9 mouse cellular contexts compared by ENCODE assay signal in the genomic region with DNA sequence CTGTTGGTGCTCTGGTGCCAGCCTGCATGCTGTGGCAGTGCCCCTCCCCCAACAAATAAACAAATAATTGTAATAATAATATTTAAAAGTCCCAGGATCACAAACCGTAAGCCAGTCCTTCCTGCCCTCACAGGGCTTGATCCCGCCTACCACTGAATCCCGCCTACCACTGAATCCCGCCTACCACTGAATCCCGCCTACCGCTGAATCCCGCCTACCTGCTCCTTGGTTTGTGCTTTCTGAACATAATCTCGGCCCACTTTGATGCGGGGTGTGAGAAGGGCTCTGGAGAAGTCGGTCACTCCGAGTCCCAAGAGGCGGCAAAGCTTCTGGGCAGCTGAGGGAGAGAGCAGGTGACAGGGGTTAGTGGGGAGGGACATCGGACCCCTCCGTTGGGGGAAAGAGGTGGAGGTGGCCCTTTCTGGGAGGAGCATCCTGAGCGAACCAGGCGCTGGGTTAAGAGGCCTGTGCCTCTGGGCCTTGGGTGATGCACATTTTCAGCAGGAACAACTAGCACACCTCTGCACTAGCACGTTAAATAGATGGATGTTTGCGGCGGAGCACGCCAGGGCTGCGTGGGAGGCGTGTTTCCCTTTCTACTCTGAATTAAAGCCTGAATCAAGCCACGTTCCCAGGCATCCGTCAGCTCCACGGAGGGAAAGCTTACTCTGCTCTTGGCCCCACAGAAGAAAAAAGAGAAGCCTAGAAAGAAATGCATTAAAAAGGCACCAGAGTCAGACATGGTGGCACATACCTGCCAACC. TPM values are rescaled to one million over a fixed set of nuclear protein-coding genes. Genes with fewer than 3 reads are reported as not detected.
DNase-seq lines count a peak whose midpoint lies in the region; ATAC-seq lines count a peak whose summit lies in the region.
"Had no signal": no experiment of that assay in that cellular context is flagged by ENCODE, and none has a peak within 500 bp of the region (broad histone marks: within the 10 kb centered on the region; RNA-seq: fewer than 3 reads in every experiment).

No protein-coding gene starts in this region.

- H3K36me3 ChIP-seq in kidney, embryonic 16.5 days (ENCODE audit: insufficient read depth, low read length): no peaks in the 10 kb centered on the region
- no peaks in the 10 kb centered on the region for H3K36me3 ChIP-seq in embryonic facial prominence, embryonic 13.5 days

- H3K4me3 ChIP-seq in kidney, embryonic 16.5 days (ENCODE audit: low read length): peak overlapping the region; percentile 18
- peak overlapping the region; percentile 13 for H3K4me3 ChIP-seq in embryonic facial prominence, embryonic 13.5 days

- H3K4me2 ChIP-seq in kidney, embryonic 16.5 days (replicated peaks; ENCODE audit: low read depth, low read length): peak overlapping the region; percentile 20
- peak overlapping the region; percentile 37 for H3K4me2 ChIP-seq in embryonic facial prominence, embryonic 13.5 days

- H3K4me1 ChIP-seq in kidney, embryonic 16.5 days (ENCODE audit: insufficient read depth, low read length): peaks cover 4% of the 10 kb centered on the region; the same call in 1 of the 2 replicates
- H3K4me1 ChIP-seq in embryonic facial prominence, embryonic 13.5 days: peaks cover 8% of the 10 kb centered on the region; the same call in 1 of the 2 replicates

- DNase-seq in kidney, adult 8-10 months: no peak
- DNase-seq in layer of hippocampus, adult 9-11 months: peak; percentile 45
- peak; percentile 15 for DNase-seq in retina, embryonic 14.5 days (ENCODE audit: low spot score)
- no peak for DNase-seq in ovary, postnatal 10 days (ENCODE audit: low spot score)
- DNase-seq in cerebellum, adult 8-10 months: no peak

- 6% methylated on average over 25 of the region's 25 CpGs for WGBS in kidney, embryonic 16.5 days
- WGBS in embryonic facial prominence, embryonic 13.5 days: 20% methylated on average over 25 of the region's 25 CpGs

- H3K9ac ChIP-seq in kidney, embryonic 16.5 days (replicated peaks; ENCODE audit: low read length): no peak overlapping the region
- no peak overlapping the region for H3K9ac ChIP-seq in embryonic facial prominence, embryonic 13.5 days

- no peak for ATAC-seq in kidney, embryonic 16.5 days (ENCODE audit: low FRiP score, low TSS enrichment)
- ATAC-seq in embryonic facial prominence, embryonic 13.5 days (ENCODE audit: insufficient number of reproducible peaks, insufficient read depth, low FRiP score, low TSS enrichment, low read depth): no peak
- ATAC-seq in inflammation-experienced regulatory T-cells, adult 6 months: no peak

- H3K27ac ChIP-seq in kidney, embryonic 16.5 days (ENCODE audit: low read length): no peak overlapping the region
- no peak overlapping the region for H3K27ac ChIP-seq in embryonic facial prominence, embryonic 13.5 days

- H3K27me3 ChIP-seq in kidney, embryonic 16.5 days (ENCODE audit: insufficient read depth, low read length): peaks cover 58% of the 10 kb centered on the region
- H3K27me3 ChIP-seq in embryonic facial prominence, embryonic 13.5 days: peaks cover 80% of the 10 kb centered on the region

- no peaks in the 10 kb centered on the region for H3K9me3 ChIP-seq in kidney, embryonic 16.5 days (ENCODE audit: low read length)
- H3K9me3 ChIP-seq in embryonic facial prominence, embryonic 13.5 days: no peaks in the 10 kb centered on the region

RNA-seq across cellular contexts. Expression of gene Myh14, which starts 29.6 kb away (rescaled TPM):
- polyA plus RNA-seq in kidney, embryonic 16.5 days (2015; fragmentation: Nextera tagmentation; extraction: Ambion mirVana): 1.7 and 2.0 TPM in 2 replicates
- 11.8 and 12.2 TPM in 2 replicates for polyA plus RNA-seq in embryonic facial prominence, embryonic 13.5 days (2015; fragmentation: Nextera tagmentation; extraction: Ambion mirVana)
- polyA plus RNA-seq in inflammation-experienced regulatory T-cells, adult 6 months (2017; shearing (Covaris generic)): not detected

RNA-seq across cellular contexts. Expression of gene Kcnc3, which starts 50.6 kb away (rescaled TPM):
- polyA plus RNA-seq in kidney, embryonic 16.5 days (2015; fragmentation: Nextera tagmentation; extraction: Ambion mirVana): 0.11 and 0.14 TPM in 2 replicates
- polyA plus RNA-seq in embryonic facial prominence, embryonic 13.5 days (2015; fragmentation: Nextera tagmentation; extraction: Ambion mirVana): 0.72 and 1.8 TPM in 2 replicates
- polyA plus RNA-seq in inflammation-experienced regulatory T-cells, adult 6 months (2017; shearing (Covaris generic)): not detected
- polyA plus RNA-seq: heart, postnatal 0 days had no signal

Comparison
In these comparisons a context has a peak if more than half of its experiments do, and no peak if none do; other contexts are left out.
1. DNase-seq: peak in layer of hippocampus, adult 9-11 months (single experiment) and retina, embryonic 14.5 days (single experiment); none in kidney, adult 8-10 months (0 of 2), ovary, postnatal 10 days (single experiment) and cerebellum, adult 8-10 months (single experiment).